Mouse (Mus musculus) liver, postnatal 0 days (tissue): ENCODE measurements at regions not wholly inside any gene's neighbourhood (a gene's known extent, or its start where the extent isn't known, plus 50 kb on each side); places are given as distances from the start of the nearest gene placed in this dataset.

Source experiments
- ATAC-seq: fragments of 200-750 bp; cut with Nextera tagmentation; 2 replicates; pipeline ENCODE4 v1.8.0; 2017; ENCODE audit warnings: mild to moderate bottlenecking, moderate library complexity
- DNase-seq: peaks from one replicate; pipeline ENCODE4 v3.0.0-alpha.2; 2016
- H3K27ac ChIP-seq: fragments of 300-500 bp; sonication (generic); 2 replicates; pipeline ENCODE4 v1.5.1; 2014; ENCODE audit warnings: antibody characterized with exemption, moderate library complexity, mild to moderate bottlenecking, low read depth
- H3K27me3 ChIP-seq: fragments of 300-500 bp; sonication (generic); 2 replicates; pipeline ENCODE4 v1.6.1; 2014; ENCODE audit warnings: low read length, control low read depth, mixed read lengths; ENCODE audit not compliant: insufficient read depth
- H3K36me3 ChIP-seq: fragments of 300-500 bp; sonication (generic); replicated peaks from 2 replicates; pipeline ENCODE4 v1.6.1; 2014; ENCODE audit warnings: mild to moderate bottlenecking, control low read depth, low read length, moderate library complexity, mixed read lengths; ENCODE audit not compliant: insufficient read depth
- H3K4me1 ChIP-seq: fragments of 300-500 bp; sonication (generic); 2 replicates; pipeline ENCODE4 v1.6.1; 2014; ENCODE audit warnings: antibody characterized with exemption, mild to moderate bottlenecking, control low read depth; ENCODE audit not compliant: insufficient read depth
- H3K4me2 ChIP-seq: fragments of 300-500 bp; sonication (generic); 2 replicates; pipeline ENCODE4 v1.6.1; 2014; ENCODE audit warnings: low read depth, mild to moderate bottlenecking, low read length, moderate library complexity, mixed read lengths
- H3K4me3 ChIP-seq: fragments of 300-500 bp; sonication (generic); 2 replicates; pipeline ENCODE4 v1.5.1; 2014; ENCODE audit warnings: low read depth, low read length
- H3K9ac ChIP-seq: fragments of 300-500 bp; sonication (generic); replicated peaks from 2 replicates; pipeline ENCODE4 v1.6.1; 2014; ENCODE audit warnings: mild to moderate bottlenecking, moderate library complexity
- H3K9me3 ChIP-seq: fragments of 300-500 bp; sonication (generic); 2 replicates; pipeline ENCODE4 v1.6.1; 2016; ENCODE audit warnings: mild to moderate bottlenecking, control low read depth, low read length, mixed read lengths
- CTCF ChIP-seq: sonication (generic); IDR thresholded peaks from 2 replicates; pipeline ENCODE4 v1.5.1; 2016; ENCODE audit warnings: antibody characterized with exemption, low read depth
- EP300 ChIP-seq: IDR thresholded peaks from 2 replicates; pipeline ENCODE4 v1.6.1; 2016; ENCODE audit warnings: antibody characterized with exemption, low read depth, mild to moderate bottlenecking
- WGBS: fragments of 180-500 bp; shearing (Covaris S2); extraction: QIAGEN DNeasy Blood & Tissue Kit; methylation state at CpG from one replicate; pipeline ENCODE4 v1.1.7; 2014; ENCODE audit not compliant: insufficient replicate concordance; 5-methylcytosine and 5-hydroxymethylcytosine counted together

GRCm38 (mm10) chr6:93041041-93041440 is 97.7 kb upstream of the Adamts9 start:
- Histone ChIP-seq H3K4me2 (no peak overlapping the region), H3K27ac (no peak overlapping the region), H3K9ac (no peak overlapping the region), H3K9me3 (no peaks in the 10 kb centered on the region), H3K27me3 (no peaks in the 10 kb centered on the region), H3K36me3 (no peaks in the 10 kb centered on the region), H3K4me1 (no peaks in the 10 kb centered on the region), H3K4me3 (no peak overlapping the region)
- 81% methylated on average over 3 of the region's 3 CpGs for WGBS
- DNase-seq: no peak
- ATAC-seq: no peak
- TF ChIP-seq CTCF: no peak
- TF ChIP-seq EP300: no peak

GRCm38 (mm10) chr6:93031812-93032330 is 88.6 kb upstream of the Adamts9 start:
- DNase-seq (no peak), ATAC-seq (no peak)
- Histone ChIP-seq H3K9me3 (no peaks in the 10 kb centered on the region), H3K27ac (no peak overlapping the region), H3K4me3 (no peak overlapping the region), H3K9ac (no peak overlapping the region), H3K36me3 (no peaks in the 10 kb centered on the region), H3K4me1 (no peaks in the 10 kb centered on the region), H3K4me2 (no peak overlapping the region), H3K27me3 (no peaks in the 10 kb centered on the region)
- TF ChIP-seq CTCF (no peak), EP300 (no peak)
- WGBS: 51% methylated on average over 1 of the region's 1 CpGs

- WGBS: 59% methylated on average over 9 of the region's 9 CpGs
- no peak overlapping the region for H3K27ac ChIP-seq
- peak; percentile 20 for DNase-seq
These were observed 83.1 kb upstream of the Adamts9 start for GRCm38 (mm10) chr6:93026068-93027022.

GRCm38 (mm10) chr6:93014534-93014933 is 71.2 kb upstream of the Adamts9 start:
- 41% methylated on average over 1 of the region's 1 CpGs for WGBS
- no peaks in the 10 kb centered on the region for H3K9me3 ChIP-seq
- ATAC-seq (peak; percentile 89), DNase-seq (peak; percentile 42)
- no peak overlapping the region for H3K27ac ChIP-seq
- peaks cover 4% of the 10 kb centered on the region; the same call in 1 of the 2 replicates for H3K4me1 ChIP-seq
- no peak for TF ChIP-seq EP300
- no peak for TF ChIP-seq CTCF
- no peak overlapping the region for H3K4me2 ChIP-seq
- no peak overlapping the region for H3K4me3 ChIP-seq
- no peaks in the 10 kb centered on the region for H3K36me3 ChIP-seq
- no peaks in the 10 kb centered on the region for H3K27me3 ChIP-seq
- no peak overlapping the region for H3K9ac ChIP-seq

More at GRCm38 (mm10) chr6:93026068-93027022, 83.1 kb upstream of the Adamts9 start:
- Histone ChIP-seq H3K4me3 (no peak overlapping the region), H3K36me3 (no peaks in the 10 kb centered on the region), H3K27me3 (no peaks in the 10 kb centered on the region), H3K9ac (no peak overlapping the region), H3K4me2 (no peak overlapping the region), H3K4me1 (no peaks in the 10 kb centered on the region), H3K9me3 (no peaks in the 10 kb centered on the region)
- TF ChIP-seq CTCF (no peak), EP300 (no peak)
- ATAC-seq: no peak

- no peak for TF ChIP-seq CTCF
- TF ChIP-seq EP300: no peak
- H3K27me3 ChIP-seq: no peaks in the 10 kb centered on the region
- ATAC-seq (no peak), DNase-seq (no peak)
- no peak overlapping the region for H3K4me3 ChIP-seq
- no peak overlapping the region for H3K9ac ChIP-seq
- H3K27ac ChIP-seq: no peak overlapping the region
- no peaks in the 10 kb centered on the region for H3K9me3 ChIP-seq
- peaks cover 4% of the 10 kb centered on the region; the same call in 1 of the 2 replicates for H3K4me1 ChIP-seq
- no peak overlapping the region for H3K4me2 ChIP-seq
- WGBS: 81% methylated on average over 5 of the region's 5 CpGs
- H3K36me3 ChIP-seq: no peaks in the 10 kb centered on the region
These were observed 68.6 kb upstream of the Adamts9 start for GRCm38 (mm10) chr6:93011906-93012305.

- H3K27ac ChIP-seq: no peak overlapping the region
- no peaks in the 10 kb centered on the region for H3K9me3 ChIP-seq
- TF ChIP-seq EP300 (no peak), CTCF (no peak)
- WGBS: 59% methylated on average over 3 of the region's 3 CpGs
- H3K9ac ChIP-seq: no peak overlapping the region
- no peak overlapping the region for H3K4me3 ChIP-seq
- ATAC-seq (no peak), DNase-seq (no peak)
- no peaks in the 10 kb centered on the region for H3K36me3 ChIP-seq
- no peaks in the 10 kb centered on the region for H3K4me1 ChIP-seq
- H3K27me3 ChIP-seq: no peaks in the 10 kb centered on the region
- H3K4me2 ChIP-seq: no peak overlapping the region
These were observed 61.4 kb upstream of the Adamts9 start for GRCm38 (mm10) chr6:93004587-93005240.
